Mouse (Mus musculus) kidney, embryonic 16.5 days (tissue): ENCODE results near the gene Helz. TPM values are rescaled to one million over a fixed set of nuclear protein-coding genes. Genes with fewer than 3 reads are reported as not detected.

Experiments
- ATAC-seq: fragments of 200-750 bp; cut with Nextera tagmentation; 2 replicates; pipeline ENCODE4 v1.8.0; 2017; ENCODE audit warnings: moderate TSS enrichment; ENCODE audit not compliant: low FRiP score, low TSS enrichment
- H3K27ac ChIP-seq: fragments of 300-500 bp; sonication (generic); 2 replicates; pipeline ENCODE4 v1.5.1; 2014; ENCODE audit warnings: low read length
- H3K27me3 ChIP-seq: fragments of 300-500 bp; sonication (generic); 2 replicates; pipeline ENCODE4 v1.6.1; 2014; ENCODE audit warnings: low read length, control low read depth, mixed read lengths; ENCODE audit not compliant: insufficient read depth
- H3K36me3 ChIP-seq: fragments of 300-500 bp; sonication (generic); 2 replicates; pipeline ENCODE4 v1.6.1; 2014; ENCODE audit warnings: low read length, control low read depth, mixed read lengths; ENCODE audit not compliant: insufficient read depth
- H3K4me1 ChIP-seq: fragments of 300-500 bp; sonication (generic); 2 replicates; pipeline ENCODE4 v1.6.1; 2014; ENCODE audit warnings: low read length, control low read depth, mixed read lengths; ENCODE audit not compliant: insufficient read depth
- H3K4me2 ChIP-seq: fragments of 300-500 bp; sonication (generic); replicated peaks from 2 replicates; pipeline ENCODE4 v1.6.1; 2014; ENCODE audit warnings: low read depth, low read length
- H3K4me3 ChIP-seq: fragments of 300-500 bp; sonication (generic); 2 replicates; pipeline ENCODE4 v1.5.1; 2014; ENCODE audit warnings: mild to moderate bottlenecking, low read length
- H3K9ac ChIP-seq: fragments of 300-500 bp; sonication (generic); replicated peaks from 2 replicates; pipeline ENCODE4 v1.6.1; 2014; ENCODE audit warnings: low read length
- H3K9me3 ChIP-seq: fragments of 300-500 bp; sonication (generic); 2 replicates; pipeline ENCODE4 v1.6.1; 2016; ENCODE audit warnings: low read length, control low read depth
- WGBS: fragments of 180-500 bp; shearing (Covaris S2); extraction: QIAGEN DNeasy Blood & Tissue Kit; methylation state at CpG from one replicate; pipeline ENCODE4 v1.1.7; 2014; 5-methylcytosine and 5-hydroxymethylcytosine counted together
- polyA plus RNA-seq: library from polyadenylated mRNA; unstranded; fragments of >200 nt; fragmentation: Nextera tagmentation; extraction: Ambion mirVana; gene quantifications from 2 replicates; pipeline ENCODE4 v1.2.1, GENCODE M21; 2015

Gene Helz
- polyA plus RNA-seq, 1 experiment from 2014 or later = 20.1 TPM

DNA sequence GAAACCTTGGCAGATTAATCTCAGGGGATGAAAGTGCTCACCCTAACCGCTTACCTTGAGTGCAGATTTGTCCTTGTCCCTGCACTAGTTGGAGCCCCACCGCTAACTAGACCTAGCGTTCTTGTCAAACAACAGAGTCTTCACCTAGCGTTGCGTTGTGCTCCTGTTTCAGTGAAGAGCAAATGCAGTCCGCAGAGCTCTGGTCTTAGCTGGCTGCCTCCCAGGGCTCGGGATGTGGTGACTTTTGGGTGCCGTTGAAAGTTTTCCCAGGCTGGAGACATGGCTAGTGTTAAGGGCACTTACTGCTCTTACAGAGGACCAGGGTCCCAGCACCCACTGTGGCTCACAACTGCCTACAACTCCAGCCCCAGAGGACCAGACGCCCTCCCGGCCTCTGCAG is 127.5 kb downstream of the Helz start:
- Histone ChIP-seq H3K36me3 (peaks cover 52% of the 10 kb centered on the region), H3K9me3 (no peaks in the 10 kb centered on the region), H3K27ac (no peak overlapping the region), H3K4me2 (no peak overlapping the region), H3K9ac (no peak overlapping the region), H3K27me3 (no peaks in the 10 kb centered on the region), H3K4me1 (no peaks in the 10 kb centered on the region), H3K4me3 (no peak overlapping the region)
- WGBS = 90% methylated on average over 10 of the region's 10 CpGs
- ATAC-seq = no peak

DNA sequence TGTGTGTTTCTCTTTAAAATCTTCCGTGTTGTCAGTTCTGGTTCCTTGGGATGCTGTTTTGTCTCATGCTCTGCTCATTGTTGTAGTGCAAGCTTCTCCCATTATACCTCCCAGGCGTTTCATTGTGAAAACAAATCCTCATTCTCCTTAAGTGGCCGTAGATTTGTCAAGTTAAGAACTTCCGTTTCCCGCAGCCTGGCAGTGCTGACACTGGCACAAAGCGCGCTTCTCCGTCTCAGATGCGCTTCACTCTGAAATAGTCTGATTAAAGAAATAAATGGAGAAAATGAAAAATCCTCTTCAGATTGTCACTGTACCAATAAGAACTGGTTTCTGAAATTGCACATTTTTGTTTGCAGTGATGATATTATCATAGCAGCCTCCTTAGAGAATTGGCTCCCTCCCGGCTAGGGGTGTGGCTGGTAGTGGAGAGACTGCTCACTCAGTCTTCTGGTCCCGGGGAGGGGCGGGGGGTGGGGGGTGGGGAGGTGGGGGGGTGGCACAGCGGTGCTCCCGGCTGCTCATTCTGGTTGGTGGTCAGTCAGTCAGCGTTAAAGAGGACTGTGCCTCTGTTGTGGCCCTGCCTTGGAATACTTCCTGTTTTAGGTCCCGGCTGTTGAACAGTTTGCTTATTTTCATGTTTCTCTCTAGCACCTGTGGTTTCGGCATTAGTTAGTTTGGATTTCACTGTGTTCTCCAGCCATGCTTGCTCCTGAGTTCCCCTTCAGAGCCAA is 128.6 kb downstream of the Helz start:
- H3K4me3 ChIP-seq = no peak overlapping the region
- no peak for ATAC-seq
- WGBS = 69% methylated on average over 17 of the region's 17 CpGs
- no peak overlapping the region for H3K9ac ChIP-seq
- H3K27me3 ChIP-seq = no peaks in the 10 kb centered on the region
- H3K36me3 ChIP-seq = peaks cover 42% of the 10 kb centered on the region
- H3K27ac ChIP-seq = no peak overlapping the region
- H3K4me1 ChIP-seq = no peaks in the 10 kb centered on the region
- H3K9me3 ChIP-seq = no peaks in the 10 kb centered on the region
- H3K4me2 ChIP-seq = no peak overlapping the region

DNA sequence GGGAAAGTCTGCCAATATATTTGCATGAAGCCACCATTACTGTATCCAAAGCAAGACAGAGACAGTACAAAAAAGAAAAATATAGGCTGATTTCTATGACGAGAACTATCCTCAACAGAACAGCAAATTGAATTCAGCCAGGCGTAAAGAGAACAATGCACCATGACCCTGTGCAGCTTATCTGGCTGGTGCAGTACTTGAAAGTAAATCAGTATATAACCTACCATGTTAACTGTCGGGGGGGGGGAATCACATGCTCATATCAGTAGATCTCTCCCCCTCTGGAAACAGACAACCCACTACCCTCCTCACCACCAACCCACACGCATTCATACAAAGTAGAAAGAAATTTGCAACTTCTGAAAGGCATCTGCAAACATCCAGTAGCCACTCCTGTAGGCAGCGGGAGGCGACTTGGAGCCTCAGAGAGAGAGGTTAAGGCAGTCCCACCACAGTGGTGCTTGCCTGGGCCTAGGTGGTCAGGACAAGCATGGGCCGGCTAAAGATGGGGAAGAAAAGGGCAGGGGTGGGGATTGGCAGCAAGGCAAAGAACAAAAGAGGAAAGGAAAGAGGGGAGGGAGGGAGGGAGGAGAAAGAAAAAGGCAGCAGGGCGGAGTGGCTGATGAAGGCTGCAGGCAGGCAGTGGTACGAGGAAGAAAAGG is 135.1 kb downstream of the Helz start:
- Histone ChIP-seq H3K4me3 (no peak overlapping the region), H3K36me3 (peaks cover 24% of the 10 kb centered on the region), H3K9me3 (no peaks in the 10 kb centered on the region), H3K27me3 (no peaks in the 10 kb centered on the region), H3K4me2 (no peak overlapping the region), H3K4me1 (0 out of 2 replicates have a peak, but pooled peaks cover 6% of the 10 kb centered on the region), H3K27ac (no peak overlapping the region), H3K9ac (no peak overlapping the region)
- WGBS = 69% methylated on average over 9 of the region's 9 CpGs
- ATAC-seq = no peak

- peaks cover 30% of the 10 kb centered on the region for H3K36me3 ChIP-seq
- 0 out of 2 replicates have a peak, but pooled peaks cover 6% of the 10 kb centered on the region for H3K4me1 ChIP-seq
- no peaks in the 10 kb centered on the region for H3K27me3 ChIP-seq
- H3K9ac ChIP-seq = no peak overlapping the region
- no peak overlapping the region for H3K4me2 ChIP-seq
- H3K27ac ChIP-seq = no peak overlapping the region
- no peak overlapping the region for H3K4me3 ChIP-seq
- H3K9me3 ChIP-seq = no peaks in the 10 kb centered on the region
- no peak for ATAC-seq
- 83% methylated on average over 19 of the region's 19 CpGs for WGBS
Measured at GRCm38 (mm10) chr11:107683544-107684465, 136.1 kb downstream of the Helz start.

GRCm38 (mm10) chr11:107686290-107686689 is 138.6 kb downstream of the Helz start:
- H3K27me3 ChIP-seq = no peaks in the 10 kb centered on the region
- no peak overlapping the region for H3K27ac ChIP-seq
- no peak for ATAC-seq
- H3K9me3 ChIP-seq = no peaks in the 10 kb centered on the region
- peaks cover 29% of the 10 kb centered on the region for H3K36me3 ChIP-seq
- no peak overlapping the region for H3K4me2 ChIP-seq
- H3K4me1 ChIP-seq = 0 out of 2 replicates have a peak, but pooled peaks cover 6% of the 10 kb centered on the region
- H3K4me3 ChIP-seq = no peak overlapping the region
- no peak overlapping the region for H3K9ac ChIP-seq
- 88% methylated on average over 20 of the region's 20 CpGs for WGBS

DNA sequence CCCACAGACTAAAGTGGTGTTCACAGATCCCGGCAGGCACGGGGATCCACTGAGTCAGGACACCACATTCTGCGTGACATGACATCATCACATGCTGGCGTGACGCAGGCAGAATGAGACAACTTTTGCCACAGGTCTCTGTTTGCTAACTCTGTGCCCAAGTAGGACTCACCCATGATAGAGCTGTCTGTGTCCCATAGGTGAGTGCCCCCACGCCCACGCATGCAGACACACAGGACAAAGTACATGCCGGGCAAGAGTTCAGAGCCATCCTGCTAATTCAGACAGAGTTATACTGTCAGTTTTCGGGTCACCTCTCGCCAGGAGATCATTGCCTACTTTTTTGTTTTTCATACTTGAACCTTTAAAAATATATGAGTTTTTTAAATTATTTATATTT is 140.8 kb downstream of the Helz start:
- no peaks in the 10 kb centered on the region for H3K4me1 ChIP-seq
- ATAC-seq = no peak
- H3K4me2 ChIP-seq = no peak overlapping the region
- no peak overlapping the region for H3K27ac ChIP-seq
- no peaks in the 10 kb centered on the region for H3K9me3 ChIP-seq
- peaks cover 26% of the 10 kb centered on the region for H3K36me3 ChIP-seq
- H3K27me3 ChIP-seq = no peaks in the 10 kb centered on the region
- H3K9ac ChIP-seq = no peak overlapping the region
- H3K4me3 ChIP-seq = no peak overlapping the region
- WGBS = 96% methylated on average over 10 of the region's 10 CpGs

- Histone ChIP-seq H3K9me3 (no peaks in the 10 kb centered on the region), H3K27me3 (no peaks in the 10 kb centered on the region), H3K27ac (no peak overlapping the region), H3K4me1 (no peaks in the 10 kb centered on the region), H3K4me2 (no peak overlapping the region), H3K36me3 (peaks cover 10% of the 10 kb centered on the region), H3K9ac (no peak overlapping the region), H3K4me3 (no peak overlapping the region)
- no peak for ATAC-seq
- WGBS = 64% methylated on average over 8 of the region's 8 CpGs
Measured at GRCm38 (mm10) chr11:107691569-107691968, 143.8 kb downstream of the Helz start.

DNA sequence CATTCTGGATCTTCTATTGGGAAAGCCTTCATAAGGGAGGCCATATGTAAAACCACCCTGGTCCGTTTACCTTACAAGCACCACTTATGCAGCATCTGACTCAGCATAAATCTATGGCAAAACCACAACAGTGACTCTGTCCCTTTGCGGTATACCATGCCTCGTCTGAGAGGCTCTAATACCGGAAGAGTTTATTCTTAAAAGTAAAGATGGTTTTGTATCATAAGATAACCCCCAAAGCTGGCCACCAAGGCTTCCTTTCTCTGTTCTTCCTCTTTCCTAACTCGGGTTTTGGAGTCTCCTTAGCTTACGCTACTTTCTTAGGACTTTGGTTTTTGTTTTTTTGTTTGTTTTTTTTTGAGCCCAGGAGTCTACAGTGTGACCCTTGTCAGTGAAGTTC is 145.6 kb downstream of the Helz start:
- Histone ChIP-seq H3K4me2 (no peak overlapping the region), H3K9ac (no peak overlapping the region)
- 74% methylated on average over 6 of the region's 6 CpGs for WGBS

GRCm38 (mm10) chr11:107699967-107700366 is 152.2 kb downstream of the Helz start:
- H3K4me2 ChIP-seq = no peak overlapping the region
- H3K36me3 ChIP-seq = no peaks in the 10 kb centered on the region
- 92% methylated on average over 4 of the region's 4 CpGs for WGBS
- H3K9me3 ChIP-seq = no peaks in the 10 kb centered on the region
- no peak overlapping the region for H3K9ac ChIP-seq
- no peak for ATAC-seq
- peaks cover 13% of the 10 kb centered on the region for H3K4me1 ChIP-seq
- H3K27me3 ChIP-seq = no peaks in the 10 kb centered on the region
- no peak overlapping the region for H3K4me3 ChIP-seq
- H3K27ac ChIP-seq = no peak overlapping the region

More for the DNA sequence above, 145.6 kb downstream of the Helz start:
- Histone ChIP-seq H3K4me1 (no peaks in the 10 kb centered on the region), H3K27me3 (no peaks in the 10 kb centered on the region), H3K36me3 (peaks cover 5% of the 10 kb centered on the region; the same call in 1 of the 2 replicates), H3K9me3 (no peaks in the 10 kb centered on the region), H3K4me3 (no peak overlapping the region), H3K27ac (no peak overlapping the region)
- no peak for ATAC-seq
